Mouse (Mus musculus) heart, postnatal 4 days (tissue): ENCODE results near the gene Ada. TPM values are rescaled to one million over a fixed set of nuclear protein-coding genes. Genes with fewer than 3 reads are reported as not detected.

Source experiments
- DNase-seq: peaks from one replicate; pipeline ENCODE4 v3.0.0; 2021
- total RNA-seq, 2 experiments: library from RNA; stranded (reverse); gene quantifications; 2 replicates each; pipeline ENCODE4 v1.2.3; 2021

The Ada gene
- total RNA-seq = 1 to 10 TPM; 1.8 to 2.4 TPM

- peak; percentile 70 for DNase-seq
Observed at GRCm38 (mm10) chr2:163749647-163750611, at the start of gene Ada. Ada (minus strand) TSS chr2:163750239.

DNA sequence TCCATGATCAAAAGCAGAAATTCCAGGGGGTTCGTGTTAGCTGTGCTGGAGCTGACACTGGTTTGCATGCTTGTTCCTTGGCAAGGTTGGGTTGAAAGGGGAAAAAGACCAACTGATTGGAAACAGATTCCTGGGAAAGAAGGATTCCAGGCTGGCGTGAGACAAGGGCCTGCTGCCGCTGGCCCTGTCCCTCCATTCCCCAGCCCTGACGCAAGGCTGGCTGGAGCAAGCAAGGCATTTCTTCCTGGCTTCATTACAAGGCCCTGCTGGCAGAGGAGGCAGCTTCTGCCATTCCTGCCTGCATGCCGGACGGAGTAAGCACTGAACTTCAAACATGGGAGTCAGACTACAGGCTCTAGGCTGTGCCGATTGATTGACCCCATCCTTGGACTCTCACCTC, 48.4 kb upstream of the Ada start:
- peak; percentile 58 for DNase-seq

DNA sequence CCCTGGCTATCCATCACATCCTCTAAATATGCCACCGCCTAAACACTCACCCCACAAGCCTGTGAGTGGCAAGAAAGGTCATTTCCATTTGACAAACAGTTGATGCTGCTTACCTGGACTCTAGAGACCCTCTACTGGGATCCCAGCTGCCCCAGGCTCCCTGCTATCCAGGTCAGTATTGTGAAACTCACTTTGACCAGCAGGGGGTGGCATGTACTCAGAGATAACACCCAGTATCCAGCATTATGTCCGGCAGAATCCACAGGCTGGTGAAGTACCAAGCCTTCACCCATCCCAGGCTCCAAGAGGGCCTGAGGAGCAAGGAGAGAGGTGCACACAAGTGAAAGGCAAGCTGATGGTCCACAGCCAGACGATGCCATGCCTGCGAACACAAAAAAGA, 38.4 kb upstream of the Ada start:
- peak; percentile 83 for DNase-seq

GRCm38 (mm10) chr2:163787709-163788108, 37.7 kb upstream of the Ada start:
- peak; percentile 65 for DNase-seq

GRCm38 (mm10) chr2:163787086-163787485, 37.0 kb upstream of the Ada start:
- no peak for DNase-seq

GRCm38 (mm10) chr2:163783901-163784300, 33.9 kb upstream of the Ada start:
- peak; percentile 21 for DNase-seq

GRCm38 (mm10) chr2:163783368-163783767, 33.3 kb upstream of the Ada start:
- DNase-seq = no peak

GRCm38 (mm10) chr2:163778896-163779295, 28.9 kb upstream of the Ada start:
- DNase-seq = no peak

DNA sequence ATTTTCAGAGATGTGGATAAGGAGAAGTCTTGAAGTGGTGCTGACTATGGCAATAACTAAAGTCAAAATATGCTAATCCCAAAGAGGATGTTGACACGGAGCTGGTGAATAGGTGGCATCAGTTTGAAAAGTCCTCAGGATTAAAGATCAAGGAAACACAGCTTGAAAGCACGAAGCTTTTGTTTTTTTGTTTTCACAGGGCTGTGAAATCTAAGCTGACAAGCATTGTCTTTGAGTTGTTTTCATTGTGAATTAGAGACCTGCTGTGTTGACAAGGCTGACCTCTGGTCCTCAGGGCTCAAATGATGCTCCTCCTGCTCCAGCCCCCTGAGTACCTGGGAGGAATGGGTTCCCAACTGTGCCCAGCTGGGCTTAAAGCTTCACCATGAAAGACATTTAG, 27.0 kb upstream of the Ada start:
- no peak for DNase-seq

DNA sequence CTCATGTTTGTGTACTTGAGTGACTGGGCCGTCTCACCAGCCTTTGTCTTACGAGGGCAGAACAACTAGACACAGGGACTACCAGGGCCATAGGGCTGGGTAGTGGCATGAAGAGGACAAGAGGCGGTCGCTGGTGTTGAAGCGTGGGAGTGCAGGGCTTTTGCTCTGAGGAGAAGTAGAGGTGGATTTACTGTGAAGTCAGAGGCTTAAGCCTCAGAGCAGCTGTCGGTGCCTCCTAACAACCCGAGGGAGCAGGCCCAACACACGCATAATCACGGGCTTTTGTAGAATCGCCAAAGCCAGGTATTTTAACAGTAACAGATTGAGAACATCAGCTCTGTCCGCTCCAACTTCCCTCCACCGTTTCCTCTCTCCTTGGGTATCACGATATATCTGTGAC, 26.6 kb upstream of the Ada start:
- DNase-seq = no peak

DNA sequence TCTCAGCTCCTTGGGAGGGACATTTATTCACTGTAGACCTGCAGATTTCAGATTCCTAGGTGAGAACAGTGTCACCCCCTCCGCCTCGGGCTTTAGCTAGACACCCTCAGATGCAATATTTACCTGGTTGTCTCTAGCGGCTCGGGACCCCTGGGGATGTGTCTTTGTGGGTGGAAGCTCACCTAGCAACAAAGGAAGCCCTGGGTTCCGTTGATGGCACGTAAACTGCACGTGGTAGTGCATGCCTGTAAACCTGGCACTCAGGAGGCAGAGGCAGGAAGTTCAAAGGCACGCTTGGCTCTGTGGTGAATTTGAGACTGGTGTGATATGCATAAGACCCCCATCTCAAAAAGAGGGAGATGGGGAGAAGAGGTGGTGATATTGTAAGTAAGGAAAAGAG, 20.7 kb upstream of the Ada start:
- DNase-seq = no peak

GRCm38 (mm10) chr2:163766890-163767289, 16.9 kb upstream of the Ada start:
- DNase-seq = no peak

DNA sequence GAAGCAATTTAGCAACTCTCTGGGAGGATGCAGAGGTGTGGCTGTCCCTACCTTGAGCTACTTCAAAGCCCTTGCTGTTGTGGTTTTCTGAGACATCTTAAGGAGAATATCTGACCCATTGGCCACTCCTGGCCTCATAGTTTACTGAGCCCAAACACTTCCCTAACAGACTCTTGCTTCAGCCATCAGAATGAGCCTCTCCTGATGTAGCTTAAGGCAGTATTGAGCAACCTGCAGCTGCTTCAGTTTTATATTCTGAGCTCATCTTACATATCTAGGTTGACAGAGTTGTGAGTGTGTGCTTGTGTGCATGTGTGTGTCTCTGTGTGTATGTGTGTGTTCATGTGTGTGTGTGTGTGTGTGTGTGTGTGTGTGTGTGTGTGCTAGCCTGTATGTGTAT, 16.2 kb upstream of the Ada start:
- DNase-seq = no peak

- DNase-seq = no peak
Observed at GRCm38 (mm10) chr2:163761402-163761801, 11.4 kb upstream of the Ada start.

DNA sequence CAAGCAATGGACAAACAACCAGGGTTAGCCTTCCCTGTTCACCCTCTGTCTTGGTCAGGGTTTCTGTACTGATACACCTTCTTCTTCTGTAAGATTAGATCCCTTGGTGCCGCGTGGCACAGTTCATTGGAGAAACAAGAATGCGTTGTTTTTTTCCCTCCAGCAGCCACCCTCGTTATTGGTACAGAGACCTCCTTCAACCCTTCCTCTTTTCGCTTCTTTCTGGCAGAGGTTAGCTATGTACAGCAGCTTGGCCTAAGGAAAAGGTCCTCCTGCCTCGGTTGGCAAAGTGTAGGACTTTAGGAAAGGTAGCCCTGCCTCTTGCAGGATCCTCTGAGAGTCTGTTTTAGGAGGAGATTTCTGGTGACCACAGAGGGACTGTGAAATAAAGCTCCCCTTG, 10.6 kb upstream of the Ada start:
- no peak for DNase-seq

DNA sequence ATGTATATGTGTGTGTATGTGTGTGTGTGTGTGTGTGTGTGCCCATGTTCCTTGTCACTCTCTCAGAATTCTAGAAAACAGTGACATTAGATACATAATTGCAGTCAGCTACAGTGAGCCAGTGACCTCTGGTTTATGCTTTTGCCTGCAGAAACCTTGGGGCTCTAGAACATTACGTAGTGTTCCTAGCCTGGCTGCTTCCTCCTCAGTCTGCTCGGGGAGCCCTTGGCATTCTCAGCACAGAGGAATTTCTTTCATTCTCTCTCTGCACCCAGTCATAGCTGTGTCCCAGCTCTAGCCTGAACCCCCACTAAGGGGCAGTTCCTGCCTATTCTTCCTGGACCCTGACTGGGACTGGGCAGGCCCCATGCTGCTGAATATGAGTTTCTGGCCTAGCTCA, 8.1 kb upstream of the Ada start:
- DNase-seq = no peak

DNA sequence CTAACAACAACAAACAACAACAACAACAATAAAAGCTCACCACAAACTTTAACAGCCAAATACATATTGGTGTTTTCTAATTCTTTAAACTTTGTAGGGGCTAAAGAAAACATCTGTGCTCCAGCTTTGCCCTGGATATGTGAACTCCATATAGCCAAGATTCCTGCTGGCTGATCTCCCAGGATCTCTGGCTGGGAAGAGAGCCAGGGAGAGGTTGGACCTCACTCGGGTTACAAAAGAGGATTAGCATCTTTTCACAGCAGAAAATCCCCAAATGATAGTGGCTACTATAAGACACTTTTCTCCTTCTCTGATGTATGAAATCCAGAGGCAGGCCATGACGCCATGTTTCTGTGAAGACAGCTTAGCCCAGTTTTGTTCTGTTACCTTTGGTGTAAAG, 6.7 kb upstream of the Ada start:
- peak; percentile 68 for DNase-seq

GRCm38 (mm10) chr2:163754228-163754627, 4.2 kb upstream of the Ada start:
- no peak for DNase-seq

DNA sequence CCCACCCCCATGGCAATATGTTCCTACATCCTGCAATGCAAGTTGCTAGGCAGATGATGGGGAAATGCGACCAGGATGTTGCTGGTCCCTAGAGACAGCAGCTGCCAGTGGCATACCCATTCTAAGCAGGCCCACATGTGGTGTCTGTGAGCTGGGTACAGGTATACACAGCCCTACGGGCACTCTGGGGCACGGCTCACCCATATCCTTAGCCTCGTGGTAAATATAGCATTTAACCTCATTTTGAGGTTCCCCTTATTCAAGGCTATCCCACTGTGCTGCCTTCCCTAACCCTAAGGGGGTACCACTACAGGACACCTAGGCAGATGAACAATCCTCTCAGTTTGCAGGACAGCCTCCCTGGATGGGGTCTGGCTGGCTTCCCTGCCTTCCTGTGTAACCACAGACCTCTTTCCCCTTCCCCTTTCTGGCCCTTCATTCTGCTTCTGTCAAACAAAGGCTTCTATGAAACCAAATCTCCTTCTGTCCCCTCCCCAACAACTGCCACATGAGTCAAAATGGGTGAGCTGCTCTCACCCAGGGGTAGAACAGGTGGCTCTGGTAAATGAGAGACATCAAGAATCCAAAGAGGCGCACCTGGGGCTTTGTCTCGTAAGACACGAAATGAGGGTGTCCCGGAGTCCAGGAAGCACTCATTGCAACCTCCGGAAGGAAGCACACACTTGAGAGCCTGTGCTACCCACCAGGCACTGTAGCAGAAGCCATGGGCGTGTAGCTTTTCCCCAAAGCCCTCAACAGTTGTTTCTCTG, 5.1 kb downstream of the Ada start:
- DNase-seq = no peak

DNA sequence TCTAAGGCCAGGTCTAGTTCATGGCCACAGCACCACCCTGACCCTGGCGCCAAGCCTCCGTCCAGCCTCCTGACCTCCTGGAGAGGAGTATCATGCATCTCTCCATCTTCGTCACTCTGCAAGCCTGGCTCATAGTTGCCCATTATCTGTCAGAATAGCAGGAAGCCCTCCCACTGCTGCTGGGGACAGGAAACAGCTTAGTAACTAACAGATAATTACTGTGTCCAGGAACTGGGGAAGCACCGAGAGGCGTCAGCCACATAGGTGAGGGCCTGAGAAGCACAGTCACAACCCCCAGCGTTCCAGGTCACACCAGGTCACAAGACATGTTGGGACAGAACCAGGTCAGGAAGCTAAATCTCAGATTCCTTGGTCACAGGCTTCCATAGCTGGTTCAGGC, 6.7 kb downstream of the Ada start:
- DNase-seq = no peak

DNA sequence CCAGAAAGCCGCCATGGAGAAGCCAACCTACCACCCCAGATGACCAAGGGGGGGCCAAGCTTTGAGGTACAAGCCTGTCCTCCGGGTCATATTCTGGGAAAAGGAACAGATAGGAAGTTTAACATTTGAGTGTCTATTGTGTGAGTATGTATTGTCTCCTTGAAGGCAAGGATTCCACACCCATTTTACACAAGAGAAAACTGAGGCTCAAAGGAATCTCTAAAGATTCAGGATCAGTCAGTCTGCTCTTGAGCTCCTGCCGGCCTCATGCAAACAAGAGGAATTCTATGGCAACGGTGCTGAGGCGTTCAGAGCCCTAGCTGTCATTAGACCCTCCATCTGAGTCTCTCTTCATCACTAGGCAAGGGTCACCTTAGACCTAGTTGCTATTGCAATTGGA, 7.4 kb downstream of the Ada start:
- DNase-seq = no peak

- peak; percentile 74 for DNase-seq
Observed at GRCm38 (mm10) chr2:163735980-163736379, 14.1 kb downstream of the Ada start.

- DNase-seq = no peak
Observed at GRCm38 (mm10) chr2:163735163-163735562, 14.9 kb downstream of the Ada start.

- no peak for DNase-seq
Observed at GRCm38 (mm10) chr2:163732021-163732420, 18.0 kb downstream of the Ada start.
